Mouse (Mus musculus) liver, postnatal 0 days (tissue): ENCODE results near the gene Olfr823.
"Not testable (repeated sequence)": the region's sequence is repeated elsewhere in the genome, so short reads cannot be mapped to it uniquely, and the experiment has no call there.

Source experiments
- CTCF ChIP-seq: sonication (generic); IDR thresholded peaks from 2 replicates; pipeline ENCODE4 v1.5.1; 2016; ENCODE audit warnings: antibody characterized with exemption, low read depth
- EP300 ChIP-seq: IDR thresholded peaks from 2 replicates; pipeline ENCODE4 v1.6.1; 2016; ENCODE audit warnings: antibody characterized with exemption, low read depth, mild to moderate bottlenecking

GRCm38 (mm10) chr10:130142481-130142880 is 27.3 kb upstream of the Olfr823 start:
- not testable (repeated sequence) for TF ChIP-seq CTCF, EP300
